Mouse (Mus musculus) small intestine, adult 2 months (tissue): Measurements from ENCODE around the gene Cfap161. TPM values are rescaled to one million over a fixed set of nuclear protein-coding genes. Genes with fewer than 3 reads are reported as not detected.

Experiments used
- H3K27ac ChIP-seq: fragments of 200-500 bp; 2 replicates; pipeline ENCODE4 v1.5.1; 2012; ENCODE audit warnings: low read depth, low read length, control low read depth, inconsistent platforms; ENCODE audit not compliant: insufficient read depth
- H3K27me3 ChIP-seq: fragments of 200-500 bp; 2 replicates; pipeline ENCODE4 v1.6.1; 2012; ENCODE audit warnings: mild to moderate bottlenecking, moderate library complexity, low read length, inconsistent platforms; ENCODE audit not compliant: control insufficient read depth, insufficient read depth
- H3K36me3 ChIP-seq: fragments of 200-500 bp; 2 replicates; pipeline ENCODE4 v1.6.1; 2012; ENCODE audit warnings: mild to moderate bottlenecking, low read length, control low read depth, inconsistent platforms; ENCODE audit not compliant: control insufficient read depth, insufficient read depth
- H3K4me1 ChIP-seq: fragments of 200-500 bp; 2 replicates; pipeline ENCODE4 v1.6.1; 2012; ENCODE audit warnings: low read length, inconsistent platforms, mixed read lengths; ENCODE audit not compliant: control insufficient read depth, insufficient read depth, insufficient read length
- H3K4me3 ChIP-seq: fragments of 200-500 bp; 2 replicates; pipeline ENCODE4 v1.5.1; 2012; ENCODE audit warnings: low read depth, mild to moderate bottlenecking, control low read depth, inconsistent platforms, low read length, moderate library complexity
- CTCF ChIP-seq: fragments of 200-500 bp; IDR thresholded peaks from 2 replicates; pipeline ENCODE4 v1.5.1; 2012; ENCODE audit warnings: low read depth, mild to moderate bottlenecking, control low read depth, inconsistent platforms, low read length, moderate library complexity, mixed read lengths; ENCODE audit not compliant: insufficient replicate concordance, insufficient read length; ENCODE audit errors: extremely low read depth
- POLR2A ChIP-seq: fragments of 200-500 bp; IDR thresholded peaks from 2 replicates; pipeline ENCODE4 v1.6.1; 2012; ENCODE audit warnings: low read depth, mild to moderate bottlenecking, control low read depth, inconsistent platforms, low read length, moderate library complexity
- WGBS: fragments of 180-500 bp; shearing (Covaris S2); methylation state at CpG from one replicate; pipeline ENCODE4 v1.1.7; 2018; 5-methylcytosine and 5-hydroxymethylcytosine counted together
- polyA plus RNA-seq: library from polyadenylated mRNA; depleted of rRNA; stranded (reverse); fragments of >200 nt; gene quantifications from 2 replicates; pipeline ENCODE4 v1.2.3, GENCODE M21; 2012

The Cfap161 gene
- polyA plus RNA-seq, 1 experiment: not detected

DNA sequence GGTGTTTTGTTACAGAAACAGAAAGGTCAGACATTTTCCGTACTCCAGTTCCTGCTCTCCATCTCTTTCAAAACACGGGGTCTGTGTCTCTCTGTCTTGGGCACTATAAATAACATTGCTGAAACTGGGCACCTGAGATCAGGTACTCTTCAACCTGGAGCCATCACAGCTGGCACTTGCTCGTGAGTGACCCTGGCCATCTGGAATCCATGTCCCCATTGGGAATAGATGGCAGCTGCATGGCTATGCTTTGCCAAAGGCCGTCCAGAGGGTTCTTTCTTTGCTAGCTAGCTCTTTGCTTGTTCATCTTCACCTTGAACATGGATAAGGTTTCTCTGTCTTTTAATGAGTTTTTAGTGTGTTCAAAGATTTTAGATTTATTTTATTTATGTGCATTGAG lies 13.8 kb downstream of the Cfap161 start:
- Histone ChIP-seq H3K36me3 (no peaks in the 10 kb centered on the region), H3K4me1 (no peaks in the 10 kb centered on the region), H3K4me3 (no peak overlapping the region), H3K27me3 (no peaks in the 10 kb centered on the region; the same call in 1 of the 2 replicates), H3K27ac (no peak overlapping the region)
- TF ChIP-seq CTCF (no peak), POLR2A (no peak)
- WGBS: 95% methylated on average over 4 of the region's 4 CpGs

DNA sequence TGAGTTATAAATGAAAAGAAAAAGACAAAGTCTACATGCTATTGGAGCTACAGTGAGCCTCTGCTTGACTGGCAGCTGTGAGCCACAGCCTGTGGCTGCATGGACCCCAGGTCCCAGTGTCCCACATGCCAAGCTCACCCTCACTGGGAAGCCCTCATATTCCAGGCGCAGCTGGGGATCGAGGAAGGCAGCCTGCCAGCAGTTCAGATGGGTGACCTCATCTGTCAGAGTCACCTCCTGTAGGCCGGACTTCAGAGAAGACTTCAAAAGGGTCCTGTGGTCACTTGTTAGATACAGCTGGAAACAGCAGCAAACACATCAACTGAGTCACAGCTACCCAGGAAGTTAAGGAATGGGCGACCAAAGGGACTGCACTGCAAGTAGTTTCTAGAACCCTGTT lies 14.7 kb downstream of the Cfap161 start:
- no peak overlapping the region for H3K27ac ChIP-seq
- WGBS: 77% methylated on average over 4 of the region's 4 CpGs

DNA sequence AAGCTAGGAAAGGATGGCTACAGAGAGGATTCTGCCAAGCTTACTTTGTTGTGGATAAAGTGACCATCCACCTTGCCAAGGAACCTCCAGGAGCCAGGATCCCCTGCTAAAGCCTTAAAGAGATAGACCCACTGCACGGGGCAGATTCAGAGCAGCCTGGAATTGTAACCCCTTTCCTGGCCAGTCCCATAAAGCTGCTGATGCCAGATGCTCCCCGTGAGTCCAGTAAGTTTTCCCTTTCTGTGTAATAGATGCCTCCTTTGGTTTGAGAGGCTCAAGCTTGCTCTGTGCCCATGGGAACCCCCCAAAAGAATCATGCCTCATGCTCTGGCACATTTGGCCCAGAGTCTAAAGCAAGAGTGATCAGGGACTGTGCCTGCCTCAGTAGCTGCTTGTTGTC lies 15.7 kb downstream of the Cfap161 start:
- WGBS: 75% methylated on average over 2 of the region's 2 CpGs
- TF ChIP-seq POLR2A: no peak
- TF ChIP-seq CTCF: no peak
- Histone ChIP-seq H3K4me1 (no peaks in the 10 kb centered on the region), H3K27ac (no peak overlapping the region), H3K27me3 (no peaks in the 10 kb centered on the region; the same call in 1 of the 2 replicates), H3K36me3 (no peaks in the 10 kb centered on the region), H3K4me3 (no peak overlapping the region)

More for the DNA sequence above, 14.7 kb downstream of the Cfap161 start:
- H3K36me3 ChIP-seq: no peaks in the 10 kb centered on the region
- no peaks in the 10 kb centered on the region for H3K4me1 ChIP-seq
- H3K4me3 ChIP-seq: no peak overlapping the region
- no peaks in the 10 kb centered on the region; the same call in 1 of the 2 replicates for H3K27me3 ChIP-seq
- no peak for TF ChIP-seq CTCF
- TF ChIP-seq POLR2A: no peak

DNA sequence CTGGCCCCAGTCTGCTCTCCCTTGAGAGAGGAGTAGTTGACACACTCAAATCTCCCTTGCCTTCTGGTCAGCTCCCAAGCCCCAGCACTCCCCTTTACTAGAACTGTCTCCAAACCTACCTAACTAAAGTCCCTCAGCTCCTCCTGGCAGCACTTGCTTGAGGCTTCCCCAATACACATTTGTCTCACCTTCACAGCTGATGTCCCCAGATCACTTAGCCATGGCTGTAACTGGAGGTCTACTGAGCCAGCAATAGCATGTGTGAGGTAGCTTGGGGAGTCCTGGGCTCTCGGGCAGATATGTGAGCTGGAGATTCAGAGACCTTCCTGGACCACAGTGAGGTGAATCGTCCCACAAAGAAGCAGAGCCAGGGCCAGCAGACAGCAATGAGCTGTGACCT lies 16.2 kb downstream of the Cfap161 start:
- 71% methylated on average over 2 of the region's 2 CpGs for WGBS
- Histone ChIP-seq H3K36me3 (no peaks in the 10 kb centered on the region), H3K4me1 (no peaks in the 10 kb centered on the region), H3K27me3 (no peaks in the 10 kb centered on the region; the same call in 1 of the 2 replicates), H3K4me3 (no peak overlapping the region), H3K27ac (no peak overlapping the region)
- TF ChIP-seq CTCF (no peak), POLR2A (no peak)

DNA sequence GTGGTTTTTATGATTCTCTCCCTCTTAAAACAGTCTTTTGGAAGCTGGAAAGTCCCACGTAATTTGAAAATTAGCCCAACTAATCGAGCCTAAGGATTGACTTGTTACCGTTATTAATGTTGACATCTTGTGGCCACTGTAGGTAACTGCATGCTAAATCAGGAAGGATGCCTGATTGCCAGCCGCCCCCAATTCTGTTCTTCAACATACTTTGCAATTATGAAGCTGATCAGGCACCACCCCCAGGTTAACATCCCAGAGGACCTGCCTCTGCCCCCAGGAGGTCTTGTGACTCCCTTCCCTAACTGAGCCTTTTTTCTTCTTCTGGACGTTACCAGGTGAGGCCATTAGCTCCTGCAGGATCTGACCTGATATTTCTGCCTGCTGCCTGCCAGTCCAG lies 20.0 kb downstream of the Cfap161 start:
- 16% methylated on average over 5 of the region's 5 CpGs for WGBS
- H3K27me3 ChIP-seq: no peaks in the 10 kb centered on the region
- no peak overlapping the region for H3K4me3 ChIP-seq
- H3K36me3 ChIP-seq: no peaks in the 10 kb centered on the region
- TF ChIP-seq POLR2A (no peak), CTCF (no peak)
- no peak overlapping the region for H3K27ac ChIP-seq
- H3K4me1 ChIP-seq: no peaks in the 10 kb centered on the region

DNA sequence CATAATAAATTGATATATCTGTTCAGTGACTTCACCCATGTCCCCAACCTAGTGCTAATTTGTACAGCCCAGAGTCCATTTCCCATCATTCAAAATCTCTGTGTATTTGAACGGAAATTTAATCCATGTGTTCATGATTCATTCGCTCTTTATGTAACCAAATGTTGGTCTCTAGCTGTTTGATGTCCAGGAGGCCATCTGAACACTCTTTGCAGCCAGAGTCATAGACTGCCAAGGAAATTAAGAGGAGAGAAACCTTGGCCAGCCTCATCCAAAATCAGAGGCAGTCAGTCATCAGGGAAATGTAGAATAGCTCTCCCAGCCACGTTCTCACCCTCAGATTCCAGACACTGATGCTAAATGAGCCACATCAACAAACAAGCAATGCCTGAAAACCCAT lies 31.0 kb downstream of the Cfap161 start:
- Histone ChIP-seq H3K4me1 (no peaks in the 10 kb centered on the region), H3K27me3 (no peaks in the 10 kb centered on the region), H3K36me3 (no peaks in the 10 kb centered on the region), H3K4me3 (no peak overlapping the region), H3K27ac (no peak overlapping the region)
- 69% methylated on average over 3 of the region's 3 CpGs for WGBS
- TF ChIP-seq POLR2A: no peak
- no peak for TF ChIP-seq CTCF

DNA sequence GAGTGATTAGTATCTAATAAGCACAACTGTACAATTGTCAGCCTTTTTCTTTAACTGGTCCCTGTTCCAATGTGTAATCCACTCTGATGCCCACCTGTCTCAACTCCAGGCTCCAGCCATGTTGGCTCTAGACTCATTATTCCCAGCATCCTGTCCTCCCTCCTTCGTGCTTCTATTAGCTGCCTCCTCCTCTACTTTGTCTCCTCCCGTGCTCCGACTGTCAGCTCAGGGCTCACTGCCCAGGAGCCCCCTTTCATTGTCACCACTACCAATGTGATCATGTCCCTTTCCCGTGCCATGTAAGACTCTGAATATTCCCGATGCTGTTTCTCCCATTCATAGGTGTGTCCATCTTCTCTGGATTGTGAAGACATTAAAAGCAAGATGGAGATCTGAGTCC lies 32.3 kb downstream of the Cfap161 start:
- H3K27ac ChIP-seq: no peak overlapping the region
- 84% methylated on average over 5 of the region's 5 CpGs for WGBS
- no peaks in the 10 kb centered on the region for H3K36me3 ChIP-seq
- no peak for TF ChIP-seq CTCF
- no peak for TF ChIP-seq POLR2A
- H3K27me3 ChIP-seq: no peaks in the 10 kb centered on the region
- no peak overlapping the region for H3K4me3 ChIP-seq
- no peaks in the 10 kb centered on the region for H3K4me1 ChIP-seq

DNA sequence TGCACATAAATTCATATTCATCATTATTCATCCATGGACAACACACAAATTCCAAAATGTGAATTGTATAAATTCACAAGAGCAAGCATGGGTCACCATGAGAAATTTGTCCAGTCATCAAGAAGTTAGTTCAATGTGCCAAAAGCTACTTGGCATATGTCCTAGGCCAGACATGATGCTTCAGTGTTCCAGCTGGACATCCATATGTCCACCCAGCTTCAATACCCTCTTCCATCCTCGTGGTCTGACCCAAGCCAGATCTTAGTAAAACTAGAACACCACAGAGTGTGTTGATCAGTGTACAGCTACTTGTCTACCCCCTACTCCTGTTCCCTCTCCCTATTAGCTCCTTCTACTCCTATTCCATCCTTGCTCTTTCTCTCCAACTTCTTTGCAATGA lies 43.6 kb downstream of the Cfap161 start:
- Histone ChIP-seq H3K27ac (no peak overlapping the region), H3K4me3 (no peak overlapping the region), H3K4me1 (no peaks in the 10 kb centered on the region), H3K27me3 (no peaks in the 10 kb centered on the region), H3K36me3 (no peaks in the 10 kb centered on the region)
- no peak for TF ChIP-seq CTCF
- WGBS: 53% methylated on average over 1 of the region's 1 CpGs
